Mouse (Mus musculus) E14TG2a.4 (cell line): Measurements from ENCODE around the gene C1qtnf1.

Experiments used
- H3K27me3 ChIP-seq: 2 replicates; pipeline ENCODE4 v1.6.1; 2014; ENCODE audit warnings: low read length, control low read depth; ENCODE audit not compliant: insufficient read depth
- H3K36me3 ChIP-seq: 2 replicates; pipeline ENCODE4 v1.6.1; 2014; ENCODE audit warnings: low read length, control low read depth; ENCODE audit not compliant: insufficient read depth
- H3K4me1 ChIP-seq: replicated peaks from 2 replicates; pipeline ENCODE4 v1.6.1; 2014; ENCODE audit warnings: low read depth, low read length, control low read depth
- H3K4me3 ChIP-seq: replicated peaks from 2 replicates; pipeline ENCODE4 v1.5.1; 2014; ENCODE audit warnings: mild to moderate bottlenecking, low read length
- H3K9me3 ChIP-seq: 2 replicates; pipeline ENCODE4 v1.6.1; 2014; ENCODE audit warnings: low read length, control low read depth
- CTCF ChIP-seq: conservative IDR thresholded peaks from 2 replicates; pipeline ENCODE4 v1.5.1; 2014; ENCODE audit warnings: low read length
- NANOG ChIP-seq: IDR thresholded peaks from 2 replicates; pipeline ENCODE4 v1.6.1; 2014; ENCODE audit warnings: borderline replicate concordance, low read length, mixed read lengths
- POU5F1 ChIP-seq: IDR thresholded peaks from 2 replicates; pipeline ENCODE4 v1.6.1; 2014; ENCODE audit warnings: low read length, borderline replicate concordance

Gene C1qtnf1

DNA sequence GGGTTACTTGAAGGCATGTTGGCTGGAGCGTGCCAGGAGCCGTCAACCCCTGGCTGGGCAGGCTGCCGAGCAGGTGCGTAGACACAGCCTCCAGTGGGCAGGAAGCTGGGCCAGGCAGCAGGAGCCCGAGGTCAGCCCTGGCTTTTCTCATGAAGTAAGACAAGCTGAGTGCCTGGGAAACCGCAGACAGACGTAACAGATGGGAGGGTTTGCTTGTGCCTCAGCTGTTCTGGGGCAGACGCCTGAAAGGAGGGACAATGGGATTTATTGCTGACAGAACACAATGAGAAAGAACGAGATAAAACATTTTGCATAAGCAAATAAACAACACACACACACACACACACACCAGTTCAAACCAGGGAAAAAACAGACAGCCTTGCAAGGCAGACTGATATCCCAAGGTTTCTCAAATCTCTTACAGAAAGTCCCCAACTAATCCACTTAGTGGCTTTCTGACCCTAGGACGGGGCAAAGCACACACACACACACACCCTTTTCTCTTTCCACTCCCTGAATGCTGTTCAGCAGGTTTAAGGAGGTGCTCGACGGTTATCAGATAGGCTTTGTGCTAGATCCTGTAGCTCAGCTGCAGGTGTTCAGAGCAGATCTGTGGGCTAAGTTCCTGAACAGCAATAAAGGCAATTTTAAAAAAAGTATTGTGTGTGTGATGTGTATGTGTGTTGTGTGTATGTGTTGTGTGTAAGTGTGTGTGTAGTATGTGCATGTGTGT lies 42.4 kb downstream of the C1qtnf1 start:
- Histone ChIP-seq H3K4me1 (peaks cover 61% of the 10 kb centered on the region), H3K4me3 (no peak overlapping the region), H3K36me3 (peaks cover 13% of the 10 kb centered on the region; the same call in 1 of the 2 replicates), H3K9me3 (peaks cover 11% of the 10 kb centered on the region; the same call in 1 of the 2 replicates), H3K27me3 (no peaks in the 10 kb centered on the region)
- no peak for TF ChIP-seq NANOG
- no peak for TF ChIP-seq CTCF
- no peak for TF ChIP-seq POU5F1

DNA sequence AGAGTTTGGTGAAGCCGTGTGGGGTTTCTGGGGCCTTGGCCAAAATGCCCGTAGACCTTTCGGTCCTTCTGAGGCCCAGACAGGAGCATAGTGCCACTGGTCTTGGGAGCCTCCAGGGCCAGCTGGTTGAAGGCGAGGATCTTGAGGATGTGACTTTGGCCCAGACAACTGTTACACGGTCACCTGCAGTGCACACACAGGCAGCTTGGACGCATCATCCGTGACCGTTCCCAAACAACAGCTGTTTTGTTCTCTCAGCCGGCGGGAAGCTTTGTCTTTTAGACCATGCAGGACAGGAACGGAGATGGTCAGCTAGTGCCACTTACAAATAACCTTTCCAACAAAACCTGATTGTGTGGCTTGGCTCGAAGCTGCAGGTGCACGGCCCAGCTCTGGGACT lies 43.7 kb downstream of the C1qtnf1 start:
- Histone ChIP-seq H3K9me3 (peaks cover 11% of the 10 kb centered on the region; the same call in 1 of the 2 replicates), H3K36me3 (peaks cover 13% of the 10 kb centered on the region; the same call in 1 of the 2 replicates), H3K4me3 (no peak overlapping the region), H3K27me3 (no peaks in the 10 kb centered on the region), H3K4me1 (peaks cover 73% of the 10 kb centered on the region)
- no peak for TF ChIP-seq POU5F1
- no peak for TF ChIP-seq NANOG
- TF ChIP-seq CTCF = no peak

DNA sequence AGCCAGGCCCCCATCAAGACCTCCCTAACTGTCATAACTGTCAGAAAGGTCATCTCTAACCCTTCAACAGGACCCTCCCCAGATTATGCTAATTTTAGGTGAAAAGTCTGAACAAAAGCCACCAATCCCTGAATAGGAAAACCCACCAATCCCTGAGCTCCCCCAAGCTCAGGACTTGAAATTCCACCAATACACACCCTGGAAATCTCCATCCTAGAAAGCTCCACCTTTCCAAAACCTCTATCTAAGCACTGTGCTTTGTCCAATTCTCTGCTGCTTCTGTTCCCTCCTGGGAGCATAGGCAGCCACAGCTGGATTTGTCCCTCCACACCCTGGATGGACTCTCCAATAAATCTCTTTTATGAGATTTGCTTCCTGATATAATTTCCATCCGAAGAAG lies 45.2 kb downstream of the C1qtnf1 start:
- Histone ChIP-seq H3K36me3 (peaks cover 13% of the 10 kb centered on the region; the same call in 1 of the 2 replicates), H3K4me1 (peaks cover 69% of the 10 kb centered on the region), H3K4me3 (peak overlapping the region; percentile 62), H3K27me3 (0 out of 2 replicates have a peak, but pooled peaks cover 3% of the 10 kb centered on the region), H3K9me3 (peaks cover 11% of the 10 kb centered on the region; the same call in 1 of the 2 replicates)
- no peak for TF ChIP-seq CTCF
- TF ChIP-seq NANOG = no peak

DNA sequence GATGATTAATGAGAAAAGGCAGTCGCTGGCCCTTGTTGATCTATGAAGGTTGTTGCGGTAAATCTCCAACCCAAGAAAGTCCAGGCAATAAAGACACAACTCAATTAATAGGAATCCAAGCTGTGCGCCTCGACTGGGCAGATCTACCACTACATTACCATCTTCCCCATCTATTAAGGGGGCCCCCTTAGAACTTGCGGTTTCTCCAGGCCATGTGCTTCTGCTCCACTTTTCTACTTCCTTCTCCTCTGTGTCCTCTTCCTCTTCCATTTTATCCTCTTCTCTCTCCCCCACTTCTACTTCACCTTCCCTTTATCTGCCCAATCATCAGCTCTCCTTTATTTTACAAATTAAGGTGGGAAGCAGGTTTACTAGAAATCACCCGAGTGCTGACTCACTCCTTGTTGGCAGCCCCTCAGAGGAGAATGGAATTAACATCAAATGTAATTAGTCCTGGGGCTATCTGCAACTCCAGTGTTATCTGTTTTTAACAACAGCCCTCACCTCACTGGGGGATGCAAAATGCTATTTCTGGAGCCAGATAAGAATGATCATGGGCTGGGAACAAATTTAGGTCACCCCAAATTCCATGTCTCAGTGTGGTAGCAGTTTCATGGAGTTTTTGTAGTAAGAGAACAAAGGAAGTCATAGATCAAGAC lies 46.0 kb downstream of the C1qtnf1 start:
- Histone ChIP-seq H3K36me3 (peaks cover 18% of the 10 kb centered on the region), H3K4me1 (peaks cover 69% of the 10 kb centered on the region), H3K9me3 (peaks cover 11% of the 10 kb centered on the region; the same call in 1 of the 2 replicates), H3K27me3 (0 out of 2 replicates have a peak, but pooled peaks cover 3% of the 10 kb centered on the region), H3K4me3 (peak overlapping the region; percentile 62)
- no peak for TF ChIP-seq CTCF
- TF ChIP-seq POU5F1 = no peak
- peak; percentile 3; the same call in 1 of the 2 replicates for TF ChIP-seq NANOG

DNA sequence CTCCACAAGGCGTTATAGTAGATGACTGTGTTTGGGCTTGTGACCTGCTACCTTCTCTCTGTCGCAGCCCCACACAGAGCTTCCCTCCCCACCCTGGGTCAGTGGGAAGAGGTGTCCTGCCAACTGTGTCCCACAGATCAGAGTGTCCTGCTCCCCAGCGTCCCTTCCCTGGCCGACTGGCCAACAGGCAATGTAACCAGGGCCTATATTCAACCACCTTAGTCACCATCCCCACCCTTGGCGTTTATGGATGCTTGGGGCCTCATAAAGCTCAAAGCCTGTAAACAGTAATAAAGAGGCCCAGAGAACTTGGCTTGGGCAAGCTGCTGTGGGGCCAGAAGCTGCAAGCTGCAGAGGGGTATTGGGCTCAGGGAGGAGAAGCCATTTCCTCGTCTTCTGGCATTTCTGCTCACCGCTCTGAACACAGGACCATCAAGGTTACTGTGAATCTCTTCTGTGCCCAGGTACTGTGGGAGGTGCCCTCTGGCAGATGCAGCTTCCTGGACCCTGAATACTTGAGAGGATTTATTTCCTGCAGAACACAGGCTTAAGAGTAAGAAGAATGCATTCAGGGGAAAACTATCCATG lies 47.6 kb downstream of the C1qtnf1 start:
- Histone ChIP-seq H3K4me3 (no peak overlapping the region), H3K27me3 (0 out of 2 replicates have a peak, but pooled peaks cover 3% of the 10 kb centered on the region), H3K36me3 (peaks cover 25% of the 10 kb centered on the region), H3K9me3 (peaks cover 11% of the 10 kb centered on the region; the same call in 1 of the 2 replicates), H3K4me1 (peaks cover 68% of the 10 kb centered on the region)
- TF ChIP-seq CTCF (no peak), POU5F1 (no peak), NANOG (no peak)

DNA sequence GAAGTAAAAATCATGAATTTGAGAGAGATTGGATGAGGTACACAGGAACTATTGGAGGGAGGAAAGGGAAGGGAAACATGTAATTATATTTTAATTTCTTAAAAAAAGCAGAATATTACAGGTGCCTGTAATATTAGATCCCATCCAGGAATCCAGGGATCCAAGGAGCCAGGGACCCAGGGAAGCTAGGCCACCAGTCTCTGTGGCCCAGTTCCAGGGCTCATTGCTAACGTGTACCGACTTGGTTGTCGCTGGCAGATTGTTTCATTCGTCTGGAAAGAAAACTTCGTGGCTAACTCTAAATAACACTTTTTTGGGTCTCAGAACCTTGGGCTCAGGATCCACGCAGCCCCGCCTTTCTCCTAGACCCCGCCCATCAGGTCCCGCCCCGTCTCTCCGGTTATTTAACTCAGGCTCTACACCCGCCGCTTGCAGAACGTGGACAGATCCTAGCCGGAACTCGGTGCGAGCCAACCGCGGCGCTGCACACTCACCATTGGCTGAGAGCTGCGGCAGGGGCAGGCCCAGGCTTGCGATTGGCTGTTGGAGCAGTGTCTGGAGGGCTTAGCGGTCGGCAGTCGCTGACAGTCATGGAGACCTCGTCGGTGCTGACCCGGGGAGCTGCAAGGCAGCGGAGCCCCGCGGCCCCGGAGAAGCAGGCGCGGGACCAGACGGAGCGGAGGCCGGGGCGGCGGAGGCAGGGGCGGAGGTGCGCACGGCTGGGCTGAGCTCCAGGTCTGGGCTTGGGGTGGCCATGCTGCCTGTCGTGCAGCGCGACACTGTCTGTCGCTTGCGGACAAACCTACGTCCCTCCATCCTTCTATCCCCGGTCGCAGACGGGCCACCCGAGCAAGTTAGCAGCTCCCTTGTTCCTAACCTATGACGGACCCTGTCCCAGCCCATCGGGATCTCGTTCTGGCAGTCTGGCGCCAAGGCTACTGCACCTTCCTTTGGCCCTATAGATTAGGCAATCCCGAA lies 48.7 kb downstream of the C1qtnf1 start, which contains the start of gene Engase:
Engase (plus strand) TSS at position 434 of the 978 bp plus-strand sequence.
- H3K36me3 ChIP-seq = peaks cover 33% of the 10 kb centered on the region
- peak within 1 kb of the TSS; percentile 94 for H3K4me3 ChIP-seq
- 0 out of 2 replicates have a peak, but pooled peaks cover 3% of the 10 kb centered on the region for H3K27me3 ChIP-seq
- no peak for TF ChIP-seq NANOG
- no peak for TF ChIP-seq POU5F1
- TF ChIP-seq CTCF = no peak
- H3K9me3 ChIP-seq = peaks cover 11% of the 10 kb centered on the region; the same call in 1 of the 2 replicates
- peaks cover 64% of the 10 kb centered on the region for H3K4me1 ChIP-seq

DNA sequence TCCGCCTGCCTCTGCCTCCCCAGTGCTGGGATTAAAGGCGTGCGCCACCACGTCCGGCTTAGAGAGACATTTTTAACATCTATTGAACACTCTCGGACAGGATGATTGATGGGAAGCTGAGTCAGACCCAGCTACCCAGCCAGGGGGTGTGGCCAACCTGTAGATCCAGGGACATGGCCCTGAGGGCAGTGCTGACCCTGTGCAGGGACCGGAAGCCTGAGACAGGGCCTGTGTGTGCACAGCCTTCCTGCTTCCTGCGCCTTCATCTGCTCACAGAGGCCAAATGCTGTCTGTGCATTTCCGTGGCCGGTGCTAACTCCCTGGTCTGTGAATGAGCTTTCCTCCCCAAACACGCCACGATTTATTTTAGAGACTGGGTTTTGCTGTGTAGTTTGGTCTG lies 51.8 kb downstream of the C1qtnf1 start:
- Histone ChIP-seq H3K36me3 (peaks cover 61% of the 10 kb centered on the region), H3K27me3 (0 out of 2 replicates have a peak, but pooled peaks cover 3% of the 10 kb centered on the region), H3K9me3 (no peaks in the 10 kb centered on the region), H3K4me1 (peaks cover 62% of the 10 kb centered on the region), H3K4me3 (no peak overlapping the region)
- TF ChIP-seq CTCF = no peak
- no peak for TF ChIP-seq POU5F1
- no peak for TF ChIP-seq NANOG
